ENCODE assay signal across 9 mouse cellular contexts in genomic region chr14:86254196-86254595, GRCm38 (mm10).
"Had no signal": no experiment of that assay in that cellular context is flagged by ENCODE, and none has a peak within 500 bp of the region (broad histone marks: within the 10 kb centered on the region; RNA-seq: fewer than 3 reads in every experiment).

No protein-coding gene starts in this region.

- DNase-seq: kidney, adult 2 months; kidney, postnatal 14 days; layer of hippocampus, adult 9-11 months; left cerebral cortex, postnatal 4 days; lung, adult 18-20 months; lung, postnatal 4 days; right cerebral cortex, adult 18-20 months; right cerebral cortex, postnatal 25 days; thymus, postnatal 14 days had no signal
